Mouse (Mus musculus): ENCODE results near the gene Saysd1.

GRCm38 (mm10) chr14:20127406-20128087 lies 10.8 kb downstream of the Saysd1 start:
- TF ChIP-seq CTCF (IDR thresholded peaks at IDR 0.05) (no peak), POLR2A (IDR thresholded peaks at IDR 0.05; ENCODE audit: insufficient read depth, low read depth, low read length) (no peak)
